Comparison of ENCODE assay signal across 29 mouse cellular contexts in the genomic region with DNA sequence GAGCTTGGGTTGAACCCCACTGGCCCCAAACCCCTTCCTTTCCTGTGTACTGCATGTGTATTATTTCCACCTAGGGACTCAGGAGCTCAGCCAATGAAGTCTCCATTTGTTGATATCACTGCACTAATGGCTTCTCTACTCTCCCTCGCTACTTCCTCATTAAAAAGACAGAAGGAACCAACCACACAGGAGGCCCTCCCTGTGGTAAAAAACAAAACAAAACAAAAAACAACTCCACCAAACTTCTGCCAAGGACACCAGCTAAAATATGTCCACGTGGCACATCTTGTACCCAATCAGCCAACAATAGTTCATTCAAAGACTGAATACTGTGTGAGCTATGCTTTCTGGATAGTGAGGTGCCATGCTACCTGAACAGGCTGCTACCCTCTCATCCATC.
DNase-seq lines count a peak whose midpoint lies in the region; ATAC-seq and TF ChIP-seq lines count a peak whose summit lies in the region.
"Had no signal": no experiment of that assay in that cellular context is flagged by ENCODE, and none has a peak within 500 bp of the region (broad histone marks: within the 10 kb centered on the region; RNA-seq: fewer than 3 reads in every experiment).

No protein-coding gene starts in this region.

- TF ChIP-seq EP300 in MEL (IDR thresholded peaks at IDR 0.05; ENCODE audit: low read depth in 1 of 2, low read length in 2 of 2): no peak

- ATAC-seq in CD4-positive, CD25-positive, alpha-beta regulatory T cell, adult 4 months: peak; percentile 13
- peak; percentile 61 to 65 for ATAC-seq in hematopoietic stem cell, adult 5-6 weeks (replicated peaks in 1 of 2; ENCODE audit: insufficient read depth in 1 of 2, low FRiP score in 2 of 2, low TSS enrichment in 1 of 2, low read depth in 1 of 2, poor library complexity in 2 of 2, severe bottlenecking in 2 of 2)
- ATAC-seq in hindbrain, embryonic 14.5 days (ENCODE audit: low FRiP score): no peak
- no peak for ATAC-seq in inflammation-experienced regulatory T-cells, adult 6 months
- ATAC-seq: lung, postnatal 0 days; midbrain, embryonic 15.5 days had no signal

- H3K9ac ChIP-seq in MEL (ENCODE audit: control insufficient read depth, low read depth, low read length, poor library complexity, severe bottlenecking): no peak overlapping the region
- H3K9ac ChIP-seq in hindbrain, embryonic 14.5 days: no peak overlapping the region
- H3K9ac ChIP-seq: embryonic facial prominence, embryonic 15.5 days; forebrain, embryonic 12.5 days; hindbrain, embryonic 15.5 days; limb, embryonic 15.5 days; liver, embryonic 13.5 days; midbrain, embryonic 15.5 days had no signal

- 0 out of 2 replicates have a peak overlapping the region, but pooled peaks have one; percentile 11 for H3K27ac ChIP-seq in MEL (ENCODE audit: control insufficient read depth, low read depth, low read length)
- no peak overlapping the region for H3K27ac ChIP-seq in hindbrain, embryonic 14.5 days
- H3K27ac ChIP-seq: embryonic facial prominence, embryonic 10.5 days; embryonic facial prominence, embryonic 15.5 days; forebrain, embryonic 12.5 days; hindbrain, embryonic 15.5 days; layer of hippocampus, adult 2 months; limb, embryonic 15.5 days; liver, embryonic 13.5 days; midbrain, embryonic 15.5 days had no signal

- no peak overlapping the region for H3K4me2 ChIP-seq in hindbrain, embryonic 14.5 days (replicated peaks)
- H3K4me2 ChIP-seq: embryonic facial prominence, embryonic 15.5 days; forebrain, embryonic 12.5 days; heart, embryonic 11.5 days; hindbrain, embryonic 15.5 days; limb, embryonic 15.5 days; liver, embryonic 13.5 days; midbrain, embryonic 15.5 days had no signal

- H3K36me3 ChIP-seq in MEL (ENCODE audit: control insufficient read depth in 1 of 2, insufficient read depth in 2 of 2, low read length in 2 of 2): peaks cover 0 to 19% of the 10 kb centered on the region in 2 experiments; a peak in 2 of 4 replicates
- peaks cover 2% of the 10 kb centered on the region for H3K36me3 ChIP-seq in splenic B cell, adult 2 months (ENCODE audit: control insufficient read depth, insufficient read depth, low read length, poor library complexity, severe bottlenecking)
- H3K36me3 ChIP-seq in hindbrain, embryonic 14.5 days (replicated peaks; ENCODE audit: control insufficient read depth, insufficient read depth): no peaks in the 10 kb centered on the region
- H3K36me3 ChIP-seq: embryonic facial prominence, embryonic 15.5 days; forebrain, embryonic 12.5 days; hindbrain, embryonic 15.5 days; limb, embryonic 15.5 days; liver, embryonic 13.5 days; midbrain, embryonic 15.5 days had no signal

- no peaks in the 10 kb centered on the region for H3K27me3 ChIP-seq in MEL (ENCODE audit: control insufficient read depth in 1 of 2, insufficient read depth in 2 of 2, low read length in 2 of 2)
- H3K27me3 ChIP-seq in splenic B cell, adult 2 months (ENCODE audit: control insufficient read depth, insufficient read depth, low read length, poor library complexity, severe bottlenecking): no peaks in the 10 kb centered on the region
- H3K27me3 ChIP-seq in hindbrain, embryonic 14.5 days (ENCODE audit: control insufficient read depth, insufficient read depth, low read length): no peaks in the 10 kb centered on the region
- H3K27me3 ChIP-seq: embryonic facial prominence, embryonic 15.5 days; forebrain, embryonic 12.5 days; hindbrain, embryonic 15.5 days; limb, embryonic 15.5 days; liver, embryonic 13.5 days; midbrain, embryonic 15.5 days had no signal

- no peaks in the 10 kb centered on the region for H3K79me2 ChIP-seq in MEL (ENCODE audit: control insufficient read depth, insufficient read depth, low read length, poor library complexity)

- peak; percentile 68 for DNase-seq in MEL (ENCODE audit: low read depth, low spot score)
- DNase-seq in splenic B cell, adult 2 months (ENCODE audit: low read depth, low spot score): peak; percentile 44
- no peak for DNase-seq in hindbrain, embryonic 14.5 days (ENCODE audit: low spot score)
- DNase-seq: adrenal gland, postnatal 25 days; cerebellum, adult 18-20 months; cerebellum, postnatal 10 days; gastrocnemius, postnatal 14 days; heart, adult 18-20 months; heart, postnatal 4 days; kidney, adult 2 months; kidney, postnatal 36 days; left cerebral cortex, postnatal 4 days; liver, embryonic 13.5 days; lung, adult 18-20 months; lung, postnatal 4 days; thymus, adult 2 months; thymus, postnatal 4 days had no signal

- WGBS in hindbrain, embryonic 14.5 days: 90% methylated on average over 2 of the region's 2 CpGs

- H3K4me3 ChIP-seq in MEL (ENCODE audit: control insufficient read depth in 1 of 2, insufficient read depth in 1 of 2, low read depth in 2 of 2, low read length in 2 of 2): no peak overlapping the region
- no peak overlapping the region for H3K4me3 ChIP-seq in hindbrain, embryonic 14.5 days (replicated peaks; ENCODE audit: low read length)
- H3K4me3 ChIP-seq: embryonic facial prominence, embryonic 10.5 days; embryonic facial prominence, embryonic 15.5 days; forebrain, embryonic 12.5 days; hindbrain, embryonic 15.5 days; layer of hippocampus, adult 2 months; limb, embryonic 15.5 days; liver, embryonic 13.5 days; midbrain, embryonic 15.5 days had no signal

- no peak for TF ChIP-seq POLR2A in MEL (IDR thresholded peaks at IDR 0.05; ENCODE audit: control insufficient read depth in 1 of 2, insufficient read depth in 1 of 2, low read depth in 1 of 2, low read length in 2 of 2, poor library complexity in 1 of 2)

- peaks cover 5 to 17% of the 10 kb centered on the region in 2 experiments; a peak in 3 of 4 replicates for H3K4me1 ChIP-seq in MEL (ENCODE audit: control insufficient read depth in 1 of 2, insufficient read depth in 2 of 2, low read length in 2 of 2)
- H3K4me1 ChIP-seq in hindbrain, embryonic 14.5 days (replicated peaks; ENCODE audit: control insufficient read depth, insufficient read depth, low read length): no peaks in the 10 kb centered on the region
- H3K4me1 ChIP-seq: embryonic facial prominence, embryonic 15.5 days; limb, embryonic 15.5 days; midbrain, embryonic 15.5 days had no signal

- no peak for TF ChIP-seq RAD21 in MEL (IDR thresholded peaks at IDR 0.05; ENCODE audit: low read depth, low read length)

- TF ChIP-seq CTCF in MEL (IDR thresholded peaks at IDR 0.05 in 2 of 3, conservative IDR thresholded peaks at IDR 0.05 in 1 of 3; ENCODE audit: control insufficient read depth in 1 of 3, insufficient read depth in 1 of 3, low read depth in 2 of 3, low read length in 3 of 3, poor library complexity in 1 of 3, severe bottlenecking in 1 of 3): no peak

- no peaks in the 10 kb centered on the region for H3K9me3 ChIP-seq in MEL (replicated peaks; ENCODE audit: insufficient read depth, low read length)
- H3K9me3 ChIP-seq in hindbrain, embryonic 14.5 days (ENCODE audit: control insufficient read depth, low read length): no peaks in the 10 kb centered on the region
- H3K9me3 ChIP-seq: embryonic facial prominence, embryonic 10.5 days; embryonic facial prominence, embryonic 15.5 days; forebrain, embryonic 12.5 days; hindbrain, embryonic 15.5 days; limb, embryonic 15.5 days; liver, embryonic 13.5 days; midbrain, embryonic 15.5 days had no signal

TF ChIP-seq in MEL, 35 proteins besides CTCF, POLR2A, EP300 and RAD21:
- TF ChIP-seq POLR2AphosphoS5 (IDR thresholded peaks at IDR 0.05; ENCODE audit: borderline replicate concordance, low read depth, low read length) (no peak), ZKSCAN1 (IDR thresholded peaks at IDR 0.05; ENCODE audit: low read depth, low read length) (no peak), RCOR1 (IDR thresholded peaks at IDR 0.05; ENCODE audit: low read depth, low read length) (no peak), USF1 (IDR thresholded peaks at IDR 0.05; ENCODE audit: low read depth, low read length) (0 out of 2 replicates have a peak, but pooled peaks have one; percentile 39)

Comparison
In these comparisons a context has a peak if more than half of its experiments do, and no peak if none do; other contexts are left out.
1. ATAC-seq: peak in CD4-positive, CD25-positive, alpha-beta regulatory T cell, adult 4 months (single experiment) and hematopoietic stem cell, adult 5-6 weeks (2 of 2); none in hindbrain, embryonic 14.5 days (single experiment) and inflammation-experienced regulatory T-cells, adult 6 months (single experiment).